Comparison of ENCODE assay signal across 10 mouse cellular contexts in genomic region chr17:33513874-33514273, GRCm38 (mm10). TPM values are rescaled to one million over a fixed set of nuclear protein-coding genes. Genes with fewer than 3 reads are reported as not detected.
DNase-seq lines count a peak whose midpoint lies in the region; ATAC-seq and TF ChIP-seq lines count a peak whose summit lies in the region.
"Had no signal": no experiment of that assay in that cellular context is flagged by ENCODE, and none has a peak within 500 bp of the region (broad histone marks: within the 10 kb centered on the region; RNA-seq: fewer than 3 reads in every experiment).

No protein-coding gene starts in this region.

- H3K27ac ChIP-seq in left cerebral cortex, adult 2 months, result no peak overlapping the region
- no peak overlapping the region for H3K27ac ChIP-seq in neural tube, embryonic 15.5 days (replicated peaks)
- H3K27ac ChIP-seq: macrophage had no signal

- ATAC-seq in granulocyte monocyte progenitor cell, adult 5-6 weeks (replicated peaks; ENCODE audit: poor library complexity, severe bottlenecking), result peak; percentile 55
- no peak for ATAC-seq in neural tube, embryonic 15.5 days (ENCODE audit: low FRiP score)

- no peaks in the 10 kb centered on the region for H3K9me3 ChIP-seq in neural tube, embryonic 15.5 days (replicated peaks)

- TF ChIP-seq CTCF in left cerebral cortex, adult 2 months (IDR thresholded peaks at IDR 0.05), result peak; percentile 8; the same call in 1 of the 2 replicates

- no peaks in the 10 kb centered on the region for H3K36me3 ChIP-seq in neural tube, embryonic 15.5 days

- no peaks in the 10 kb centered on the region for H3K4me1 ChIP-seq in neural tube, embryonic 15.5 days

- no peaks in the 10 kb centered on the region for H3K27me3 ChIP-seq in neural tube, embryonic 15.5 days (replicated peaks)

- intact Hi-C loops in left cerebral cortex, adult 2 months (cut with DNase I), result no loop called here
- intact Hi-C loops in left cerebral cortex, postnatal 36 days (cut with DNase I), result no loop called here

- H3K4me3 ChIP-seq in left cerebral cortex, adult 2 months, result no peak overlapping the region
- H3K4me3 ChIP-seq in neural tube, embryonic 15.5 days (replicated peaks), result no peak overlapping the region
- H3K4me3 ChIP-seq: erythroblast, embryonic 14.5 days had no signal

- 95% methylated on average over 5 of the region's 5 CpGs for WGBS in neural tube, embryonic 15.5 days

- DNase-seq in left cerebral cortex, adult 2 months (ENCODE audit: extremely low spot score in 1 of 2, low spot score in 2 of 2), result no peak
- DNase-seq in left cerebral cortex, postnatal 36 days (ENCODE audit: low spot score in 2 of 2), result no peak
- DNase-seq in CD4-positive helper T cell, adult 2 months (ENCODE audit: low read depth, low spot score), result peak; percentile 16
- DNase-seq in ES-CJ7 (ENCODE audit: low read depth, low spot score), result peak; percentile 78
- no peak for DNase-seq in gastrocnemius, postnatal 10 days
- DNase-seq: retina, postnatal 1 day had no signal

- no peak overlapping the region for H3K9ac ChIP-seq in neural tube, embryonic 15.5 days (replicated peaks)

- no peak overlapping the region for H3K4me2 ChIP-seq in neural tube, embryonic 15.5 days

RNA-seq across cellular contexts. Expression of gene Adamts10, which starts 10.1 kb away (rescaled TPM):
- 10 to 100 TPM; 27.3 to 32.9 TPM for total RNA-seq in left cerebral cortex, adult 2 months (2021)
- 10 to 100 TPM; 19.9 to 36.9 TPM for total RNA-seq in left cerebral cortex, postnatal 36 days (2021)
- total RNA-seq in granulocyte monocyte progenitor cell, adult 5-6 weeks (2014; fragmentation: Nextera tagmentation), result 36.8 and 48.4 TPM in 2 replicates
- total RNA-seq in granulocyte monocyte progenitor cell, adult 5-6 weeks (2017), result 18.3 and 19.7 TPM in 2 replicates
- total RNA-seq in gastrocnemius, postnatal 10 days (2021), result 10 to 100 TPM; 24.1 to 44.4 TPM
- 57.7 and 63.9 TPM in 2 replicates for polyA plus RNA-seq in neural tube, embryonic 15.5 days (2015; fragmentation: Nextera tagmentation; extraction: Ambion mirVana)

RNA-seq across cellular contexts. Expression of gene Myo1f, which starts 41.6 kb away (rescaled TPM):
- total RNA-seq in left cerebral cortex, adult 2 months (2021), result 1 to 10 TPM; 2.2 to 2.3 TPM
- 1 to 10 TPM; 1.8 to 2.5 TPM for total RNA-seq in left cerebral cortex, postnatal 36 days (2021)
- 93.6 and 116 TPM in 2 replicates for total RNA-seq in granulocyte monocyte progenitor cell, adult 5-6 weeks (2014; fragmentation: Nextera tagmentation)
- 108 and 121 TPM in 2 replicates for total RNA-seq in granulocyte monocyte progenitor cell, adult 5-6 weeks (2017)
- total RNA-seq in gastrocnemius, postnatal 10 days (2021), result 1 to 10 TPM; 1.2 to 2.5 TPM
- 2.1 and 4.7 TPM in 2 replicates for polyA plus RNA-seq in neural tube, embryonic 15.5 days (2015; fragmentation: Nextera tagmentation; extraction: Ambion mirVana)

Comparison
In these comparisons a context has a peak if more than half of its experiments do, and no peak if none do; other contexts are left out.
1. DNase-seq: peak in CD4-positive helper T cell, adult 2 months (single experiment) and ES-CJ7 (single experiment); none in left cerebral cortex, adult 2 months (0 of 2), left cerebral cortex, postnatal 36 days (0 of 2) and gastrocnemius, postnatal 10 days (single experiment).
2. RNA of gene Myo1f, which starts 41.6 kb away (total RNA-seq): 93.6 to 121 TPM in granulocyte monocyte progenitor cell, adult 5-6 weeks; 1.2 to 2.5 TPM in gastrocnemius, postnatal 10 days, 1.8 to 2.5 TPM in left cerebral cortex, postnatal 36 days and 2.2 to 2.3 TPM in left cerebral cortex, adult 2 months; every median in the first group is over 10 times any median in the second.